Mouse (Mus musculus) olfactory bulb, adult 2 months (tissue): ENCODE measurements around the gene Sertad1.

Experiments used
- CTCF ChIP-seq: fragments of 200-500 bp; IDR thresholded peaks from 2 replicates; pipeline ENCODE4 v1.5.1; 2012; ENCODE audit warnings: low read depth, mild to moderate bottlenecking, low read length, moderate library complexity; ENCODE audit not compliant: insufficient read depth
- POLR2A ChIP-seq: fragments of 200-500 bp; IDR thresholded peaks from 2 replicates; pipeline ENCODE4 v1.6.1; 2012; ENCODE audit warnings: mild to moderate bottlenecking, low read depth, low read length, moderate library complexity; ENCODE audit not compliant: insufficient read depth

GRCm38 (mm10) chr7:27487740-27488268 is 1.1 kb downstream of the Sertad1 start:
- TF ChIP-seq CTCF = no peak
- no peak for TF ChIP-seq POLR2A
